Mouse (Mus musculus): Measurements from ENCODE around the gene Pla2g4b.

- TF ChIP-seq CTCF (IDR thresholded peaks at IDR 0.05; ENCODE audit: borderline replicate concordance, insufficient read depth, low read length), result no peak
- TF ChIP-seq POLR2A (IDR thresholded peaks at IDR 0.05; ENCODE audit: low read depth, low read length), result no peak
Measured at GRCm38 (mm10) chr2:120062248-120062647, 29.0 kb downstream of the Pla2g4b start.
